Mouse (Mus musculus): ENCODE measurements around the gene Ppox.
"Not testable (repeated sequence)": the region's sequence is repeated elsewhere in the genome, so short reads cannot be mapped to it uniquely, and the experiment has no call there.

The Ppox gene

DNA sequence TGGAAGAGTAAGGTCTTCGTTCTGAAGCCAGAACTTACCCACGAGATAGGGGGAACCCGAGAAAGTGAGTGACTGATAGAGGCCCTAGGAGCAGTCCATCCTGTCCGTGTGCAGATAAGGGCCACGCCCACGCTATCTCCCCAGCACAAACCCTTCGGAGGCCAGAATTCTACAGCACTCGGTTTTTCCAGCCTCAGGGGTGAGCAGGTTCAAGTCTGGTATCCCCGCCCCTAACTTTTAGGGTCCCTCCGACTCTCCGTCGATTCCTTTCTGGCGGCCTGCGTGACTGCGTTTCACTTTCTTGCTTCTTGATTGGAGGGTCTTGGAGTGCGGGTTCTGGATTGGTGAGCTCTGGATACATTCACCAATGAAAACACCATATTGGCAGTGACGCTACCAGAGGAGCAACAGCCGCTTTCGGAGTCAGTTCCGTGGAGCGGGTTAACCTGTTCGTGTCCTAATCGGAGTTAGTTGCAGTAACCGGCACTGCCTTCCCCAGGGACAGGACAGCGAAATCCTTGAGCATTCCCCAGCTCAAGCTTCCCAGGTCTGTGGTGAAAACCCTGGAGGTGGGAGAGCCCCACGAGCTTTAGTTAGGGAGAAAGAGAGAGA is at the start of gene Ppox:
Ppox (minus strand) TSS at position 271 of the 612 bp plus-strand sequence.
- in situ Hi-C loops (cut with MboI, MseI), result no loop called here

DNA sequence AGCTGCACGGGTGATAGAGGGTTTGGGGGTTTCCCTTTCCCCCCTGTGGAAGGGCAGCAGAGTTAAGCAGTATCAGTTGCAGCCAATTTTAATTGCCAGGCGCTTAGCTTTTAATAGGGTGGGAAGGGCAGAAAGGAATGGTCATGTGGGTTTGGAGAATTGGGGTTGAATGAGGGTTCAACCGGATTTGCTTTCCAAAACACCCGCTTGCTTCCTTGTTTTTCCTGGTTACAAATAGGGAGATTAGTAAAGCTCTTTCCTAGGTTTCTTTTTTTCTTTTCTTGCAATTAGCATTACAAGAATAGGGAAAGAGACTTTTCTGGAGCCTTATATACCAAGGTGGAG is 49.2 kb upstream of the Ppox start:
- in situ Hi-C loops (cut with MboI, MseI), result no loop called here

GRCm38 (mm10) chr1:171329433-171330215 is 48.6 kb upstream of the Ppox start:
- in situ Hi-C loops (cut with MboI, MseI), result loop anchor here (5.0 kb wide), 1 partner anchor 58 kb away; the partner anchor contains the start of gene Arhgap30

GRCm38 (mm10) chr1:171328839-171329432 is 48.0 kb upstream of the Ppox start, which contains the start of gene Dedd:
Gene Dedd, plus strand, starts transcription at chr1:171329145.
- in situ Hi-C loops (cut with MboI, MseI), result loop anchor here (5.0 kb wide), 1 partner anchor 58 kb away; the partner anchor contains the start of gene Arhgap30

DNA sequence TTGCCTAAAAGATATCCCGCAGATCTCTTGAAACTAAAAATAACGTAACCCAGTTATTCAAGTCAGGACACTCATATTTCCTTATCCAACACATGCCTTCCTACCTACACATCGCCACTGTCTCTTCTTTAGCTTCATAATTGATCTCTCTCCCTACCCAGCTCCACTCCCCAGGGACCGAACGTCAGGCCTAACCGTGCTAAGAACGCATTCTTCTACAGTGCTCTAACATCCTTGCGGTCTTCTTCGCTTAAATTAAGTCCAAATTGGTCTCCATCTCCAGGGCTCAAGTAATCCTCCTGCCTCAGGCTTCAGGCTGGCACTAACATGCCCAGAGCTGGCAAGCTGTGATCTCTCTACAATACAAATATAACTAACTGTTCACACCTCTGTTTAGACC is 47.3 kb upstream of the Ppox start:
- in situ Hi-C loops (cut with MboI, MseI), result loop anchor here (5.0 kb wide), 1 partner anchor 59 kb away; the partner anchor contains the start of gene Arhgap30

DNA sequence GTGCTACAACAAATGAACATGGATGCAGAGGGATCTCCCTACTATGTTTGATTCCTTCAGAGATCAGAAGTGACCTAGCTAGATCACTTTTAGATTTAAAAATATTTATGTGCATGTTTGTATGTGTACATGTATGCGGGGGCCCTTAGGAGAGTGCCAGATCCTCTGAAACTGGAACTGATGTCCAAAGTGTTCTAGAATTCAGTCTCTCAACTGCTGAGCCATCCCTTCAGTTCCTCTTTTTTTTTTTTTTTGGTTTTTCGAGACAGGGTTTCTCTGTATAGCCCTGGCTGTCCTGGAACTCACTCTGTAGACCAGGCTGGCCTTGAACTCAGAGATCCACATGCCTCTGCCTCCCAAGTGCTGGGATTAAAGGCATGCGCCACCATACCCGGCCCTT is 45.6 kb upstream of the Ppox start:
- in situ Hi-C loops (cut with MboI, MseI), result loop anchor here (5.0 kb wide), 1 partner anchor 61 kb away; the partner anchor contains the start of gene Arhgap30

DNA sequence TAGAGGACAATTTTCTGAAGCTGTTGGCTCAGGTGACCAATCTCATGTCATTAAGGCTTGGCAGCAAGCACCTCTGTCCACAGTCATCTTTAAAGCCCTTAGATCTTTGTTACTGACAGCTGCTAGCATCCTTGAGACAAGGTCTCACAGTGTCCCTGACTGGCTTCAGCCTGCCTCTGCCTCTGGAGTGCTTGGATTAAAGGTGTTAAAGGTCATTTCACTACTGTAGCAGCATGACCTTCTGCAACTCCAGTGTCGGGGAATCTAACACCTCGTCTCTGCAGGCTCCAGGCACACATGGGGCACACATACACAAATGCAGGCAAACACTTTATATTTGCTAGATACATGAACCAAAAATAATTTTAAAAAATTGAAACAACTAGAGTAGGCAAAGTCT is 44.6 kb upstream of the Ppox start:
- in situ Hi-C loops (cut with MboI, MseI), result loop anchor here (5.0 kb wide), 1 partner anchor 62 kb away; the partner anchor contains the start of gene Arhgap30

DNA sequence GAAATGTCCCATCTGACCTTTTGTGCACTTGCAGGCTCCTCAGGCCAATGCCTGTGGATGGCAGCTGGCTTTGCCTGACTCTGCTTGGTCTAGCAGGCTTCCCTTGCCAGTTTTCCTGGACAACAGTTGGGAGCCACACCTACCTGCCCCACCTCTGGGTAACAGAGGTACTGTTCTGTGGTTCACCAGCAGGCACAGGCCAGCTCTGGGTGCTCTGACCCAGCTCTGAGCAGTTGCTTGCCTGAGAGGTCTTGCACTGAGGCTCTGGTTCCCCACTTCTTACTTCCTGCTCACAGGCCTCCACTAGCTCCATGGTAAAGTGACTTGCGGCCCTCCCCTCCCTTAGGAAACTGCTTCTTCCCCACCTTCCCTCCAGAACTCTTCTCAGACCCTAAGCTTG is 41.0 kb upstream of the Ppox start:
- in situ Hi-C loops (cut with MboI, MseI), result no loop called here

- in situ Hi-C loops (cut with MboI, MseI), result no loop called here
Measured at GRCm38 (mm10) chr1:171321415-171321814, 40.4 kb upstream of the Ppox start.

- in situ Hi-C loops (cut with MboI, MseI), result no loop called here
Measured at GRCm38 (mm10) chr1:171320151-171320550, 39.2 kb upstream of the Ppox start.

GRCm38 (mm10) chr1:171319748-171320147 is 38.8 kb upstream of the Ppox start:
- in situ Hi-C loops (cut with MboI, MseI), result no loop called here

- in situ Hi-C loops (cut with MboI, MseI), result no loop called here
Measured at GRCm38 (mm10) chr1:171309321-171309720, 28.3 kb upstream of the Ppox start.

DNA sequence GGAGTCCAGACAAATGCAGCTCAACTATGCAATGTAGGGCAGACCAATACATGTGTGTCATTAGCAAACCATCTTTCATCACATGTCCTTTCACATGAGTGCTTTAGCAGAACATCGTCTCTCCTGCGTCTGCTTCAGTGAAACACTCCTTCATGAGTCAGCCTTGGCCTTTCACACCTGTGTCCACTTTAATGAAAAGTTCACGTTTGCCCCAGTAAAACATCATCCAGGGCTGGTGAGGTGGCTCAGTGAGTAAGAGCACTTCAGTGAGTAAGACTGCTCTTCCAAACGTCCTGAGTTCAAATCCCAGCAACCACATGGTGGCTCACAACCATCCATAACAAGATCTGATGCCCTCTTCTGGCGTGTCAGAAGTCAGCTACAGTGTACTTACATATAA is 25.2 kb upstream of the Ppox start:
- in situ Hi-C loops (cut with MboI, MseI), result not testable (repeated sequence)

- in situ Hi-C loops (cut with MboI, MseI), result no loop called here
Measured at GRCm38 (mm10) chr1:171298226-171298625, 17.2 kb upstream of the Ppox start.

- in situ Hi-C loops (cut with MboI, MseI), result no loop called here
Measured at GRCm38 (mm10) chr1:171295063-171295402, 14.0 kb upstream of the Ppox start.

DNA sequence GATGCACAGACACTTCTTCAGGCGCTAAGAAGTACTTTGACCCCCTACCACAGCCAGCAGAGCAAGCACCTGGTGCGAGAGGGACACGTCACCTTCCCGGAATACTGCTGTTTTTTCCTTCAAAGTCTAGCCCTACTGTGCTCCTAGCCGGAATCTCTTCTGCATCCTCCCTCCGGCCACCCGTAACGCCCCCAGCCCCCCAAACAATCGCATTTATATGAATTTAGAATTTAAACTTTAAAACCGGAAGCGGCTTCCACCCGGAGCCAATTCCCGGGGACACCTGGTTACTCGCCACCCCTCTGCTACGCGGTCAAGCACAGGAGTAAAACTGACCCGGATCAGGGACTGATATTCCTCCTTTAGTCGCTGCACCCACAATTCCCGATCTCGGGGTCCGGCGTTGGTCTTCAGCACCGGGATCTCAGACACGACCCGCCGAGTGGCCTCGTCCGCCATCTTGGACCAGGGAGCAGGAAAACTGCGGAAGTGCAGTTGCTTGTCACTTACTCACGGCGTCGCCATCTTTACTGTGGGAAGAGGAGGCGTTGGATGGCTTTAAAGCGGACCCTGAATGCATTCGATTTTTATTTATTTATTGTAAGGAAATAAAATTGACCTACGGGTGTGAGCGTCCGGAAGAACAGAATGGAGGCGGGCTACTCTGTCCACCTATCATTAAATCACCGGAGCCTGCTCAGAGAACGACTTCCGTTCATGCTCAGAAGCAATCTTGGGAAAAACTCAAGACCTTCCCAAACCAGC is 13.5 kb upstream of the Ppox start, which contains the start of gene Ufc1:
Ufc1 (minus strand) TSS at position 727 of the 765 bp plus-strand sequence.
- in situ Hi-C loops (cut with MboI, MseI), result no loop called here

- in situ Hi-C loops (cut with MboI, MseI), result no loop called here
Measured at GRCm38 (mm10) chr1:171293906-171294297, 12.9 kb upstream of the Ppox start.

- in situ Hi-C loops (cut with MboI, MseI), result no loop called here
Measured at GRCm38 (mm10) chr1:171293351-171293750, 12.4 kb upstream of the Ppox start.

DNA sequence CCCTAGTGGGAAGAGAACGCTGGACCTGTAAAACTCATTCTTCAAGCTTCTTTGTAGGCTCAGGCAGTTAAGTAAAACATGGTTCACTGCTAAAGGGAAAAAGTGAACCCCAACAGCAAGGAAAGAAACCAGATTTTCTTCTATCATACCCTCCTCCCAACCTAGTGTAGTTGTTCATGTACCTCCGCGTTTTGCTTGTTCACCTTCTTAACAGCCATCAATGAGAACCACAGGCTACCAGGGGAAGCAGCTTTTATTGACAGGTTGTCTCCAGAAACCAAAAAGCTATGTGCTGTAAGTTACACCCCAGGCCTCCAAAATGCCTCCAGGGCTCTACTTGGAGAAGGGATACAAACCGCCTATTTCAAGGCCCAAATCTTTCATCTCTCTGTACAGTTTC is 7.3 kb upstream of the Ppox start:
- in situ Hi-C loops (cut with MboI, MseI), result no loop called here

GRCm38 (mm10) chr1:171287136-171288081 is 6.4 kb upstream of the Ppox start, which contains the start of gene Usp21:
Gene Usp21, minus strand, starts transcription at chr1:171287991.
- in situ Hi-C loops (cut with MboI, MseI), result no loop called here

DNA sequence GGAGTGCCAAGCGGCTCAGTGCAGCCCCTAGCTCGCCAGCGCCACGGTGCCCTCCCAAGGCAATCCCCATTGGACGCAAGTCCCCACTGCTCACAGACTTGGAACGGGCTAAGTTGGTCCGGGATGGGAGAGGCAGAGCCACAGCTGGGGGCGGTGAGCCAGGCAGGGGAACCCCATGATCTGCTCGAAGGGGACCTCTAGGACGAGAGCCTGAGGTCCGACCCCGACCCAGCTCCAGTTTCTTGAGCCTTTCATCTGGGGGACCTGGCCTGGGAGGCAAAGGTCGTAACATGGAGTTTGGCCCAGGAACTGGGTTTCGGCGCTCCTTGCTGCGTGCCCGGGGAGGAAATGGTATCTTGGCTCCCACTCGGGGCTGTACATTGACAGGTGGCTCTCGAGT is 5.5 kb upstream of the Ppox start:
- in situ Hi-C loops (cut with MboI, MseI), result no loop called here

Measured in regulatory T cell (primary cell).